Mouse (Mus musculus): ENCODE measurements at regions not wholly inside any gene's neighbourhood (a gene's known extent, or its start where the extent isn't known, plus 50 kb on each side); places are given as distances from the start of the nearest gene placed in this dataset.
A peak's percentile ranks its signal among the peaks of the same experiment; 100 is the strongest.

DNA sequence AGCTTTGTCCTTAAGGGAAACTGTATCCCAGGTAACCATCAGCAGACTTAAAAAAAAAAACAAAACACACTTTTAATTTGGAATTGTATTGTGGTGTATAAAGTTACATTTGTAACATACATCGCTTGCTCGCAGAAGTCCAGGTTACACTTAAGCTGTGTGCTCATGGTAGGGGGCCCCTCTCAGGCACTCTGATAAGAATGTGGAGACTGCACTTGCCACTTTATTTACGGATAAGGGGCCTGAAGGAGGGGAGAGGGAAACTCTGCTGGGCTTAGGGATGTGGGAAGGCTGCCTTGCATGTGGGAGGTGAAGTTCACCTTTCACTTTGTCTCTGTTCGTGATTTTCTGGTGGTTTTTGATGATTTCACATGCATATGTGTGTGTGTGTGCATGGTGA is 58.7 kb downstream of the Ccdc185 start:
- DNase-seq, result no peak

GRCm38 (mm10) chr1:182689741-182690140 is 59.2 kb downstream of the Ccdc185 start:
- no peak for DNase-seq

- peak; percentile 56 to 57 for DNase-seq
Measured at GRCm38 (mm10) chr1:182687146-182687545, 61.8 kb downstream of the Ccdc185 start.

GRCm38 (mm10) chr1:182686231-182686630 is 62.7 kb downstream of the Ccdc185 start:
- DNase-seq, result no peak

DNA sequence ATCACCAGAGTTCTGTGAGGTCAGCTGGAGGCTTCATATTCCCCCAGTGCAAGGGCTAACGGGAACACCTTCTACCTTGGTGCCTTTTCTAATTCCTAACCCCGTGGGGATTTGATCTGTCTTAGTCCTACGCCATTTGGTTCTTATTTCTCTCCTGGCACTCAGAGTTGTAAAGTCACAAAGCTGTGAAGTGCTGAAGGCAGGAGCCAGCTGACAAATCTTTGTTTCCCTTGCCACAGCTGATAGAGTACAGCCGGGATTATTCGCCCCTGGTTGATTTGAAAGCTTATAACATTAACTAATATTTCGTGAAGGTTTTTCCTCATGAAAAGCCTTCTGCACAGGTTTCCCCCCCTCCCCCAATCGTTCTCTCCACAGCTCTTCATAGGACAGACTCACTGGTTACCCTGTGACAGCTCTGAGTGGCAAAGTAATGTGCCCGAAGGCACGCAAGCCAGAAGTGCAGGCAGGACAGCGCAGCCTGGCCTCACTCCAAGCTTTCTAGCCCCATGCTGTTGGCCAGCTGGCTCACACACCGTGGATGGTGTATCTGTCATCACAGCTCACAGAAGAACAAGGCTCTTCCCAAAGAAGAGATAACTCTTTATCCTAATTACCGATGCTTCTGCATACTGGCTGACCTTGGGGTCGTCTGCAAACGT is 66.3 kb downstream of the Ccdc185 start:
- peak; percentile 40 to 51 for DNase-seq

Data from lung, adult 18-20 months (tissue).